Mouse (Mus musculus): ENCODE results near the gene Klf7. TPM values are rescaled to one million over a fixed set of nuclear protein-coding genes. Genes with fewer than 3 reads are reported as not detected.

Klf7 gene
- 40.9 and 47.9 TPM in 2 replicates for polyA plus RNA-seq (2015; fragmentation: Nextera tagmentation; extraction: Ambion mirVana)

DNA sequence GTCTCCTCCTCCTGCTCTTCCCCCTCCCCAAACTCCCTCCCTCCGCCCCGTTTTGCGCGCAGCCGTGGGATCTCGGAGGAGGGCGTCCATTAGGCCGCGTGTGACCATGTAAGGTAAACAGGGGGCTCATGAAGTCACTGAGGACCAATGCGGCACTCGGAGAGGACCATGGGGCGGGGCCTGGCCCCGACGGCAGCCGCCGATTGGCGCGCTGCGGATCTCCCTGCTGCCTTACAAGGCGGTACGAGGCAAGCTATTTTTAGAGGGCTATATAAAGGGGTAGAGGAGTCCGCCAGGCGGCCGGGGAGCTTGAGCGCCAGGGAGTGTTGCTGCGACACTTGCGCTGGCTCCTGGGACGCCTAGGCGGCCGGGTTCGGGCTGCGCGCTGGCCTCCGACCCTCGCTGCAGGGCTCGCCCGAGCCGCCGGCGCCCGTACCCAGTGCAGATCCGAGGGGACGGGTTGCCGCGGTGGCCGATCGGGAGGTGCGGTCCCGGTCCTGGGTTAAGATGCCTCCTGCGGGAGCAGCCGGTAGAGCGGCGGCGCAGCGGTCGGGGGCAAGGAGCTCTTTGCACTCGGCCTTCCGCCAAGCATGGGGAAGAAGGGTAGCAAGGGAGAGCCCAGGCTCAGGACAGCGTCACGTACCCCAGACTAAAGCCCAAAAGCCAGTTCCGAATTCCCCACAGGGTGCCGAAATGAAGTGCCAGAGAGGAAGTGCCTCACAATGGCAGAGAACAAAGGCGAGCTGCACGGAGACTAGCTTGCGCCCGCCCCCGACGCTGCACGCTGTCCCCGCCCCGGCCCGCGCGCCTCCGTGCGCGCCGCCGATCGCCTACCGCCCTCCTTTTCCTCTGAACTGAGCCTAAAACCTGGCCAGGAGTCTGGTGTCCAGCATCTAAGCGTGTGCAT is at the start of gene Klf7:
Gene Klf7 (minus strand): TSS at position 724 of the 907 bp plus-strand sequence.
- H3K9me3 ChIP-seq (ENCODE audit: low read length) = no peaks in the 10 kb centered on the region
- peak within 1 kb of the TSS; percentile 100 for H3K27ac ChIP-seq (ENCODE audit: low read length)
- peak within 1 kb of the TSS; percentile 75 for H3K4me2 ChIP-seq (replicated peaks; ENCODE audit: low read depth, low read length)
- peak within 1 kb of the TSS; percentile 94 for H3K4me3 ChIP-seq (ENCODE audit: low read depth, low read length)
- H3K27me3 ChIP-seq (replicated peaks; ENCODE audit: insufficient read depth, low read length) = no peaks in the 10 kb centered on the region
- no peaks in the 10 kb centered on the region for H3K4me1 ChIP-seq (ENCODE audit: insufficient read depth, low read depth, low read length)
- peak; percentile 46 for TF ChIP-seq CTCF (IDR thresholded peaks at IDR 0.05)
- no peak for TF ChIP-seq EP300 (IDR thresholded peaks at IDR 0.05)
- ATAC-seq (peak; percentile 97), DNase-seq (ENCODE audit: low spot score) (peak; percentile 100)
- H3K9ac ChIP-seq (replicated peaks; ENCODE audit: low read depth) = peak within 1 kb of the TSS; percentile 100
- WGBS = under 1% methylated on average over 76 of the region's 82 CpGs
- H3K36me3 ChIP-seq (ENCODE audit: insufficient read depth, low read length) = no peaks in the 10 kb centered on the region

DNA sequence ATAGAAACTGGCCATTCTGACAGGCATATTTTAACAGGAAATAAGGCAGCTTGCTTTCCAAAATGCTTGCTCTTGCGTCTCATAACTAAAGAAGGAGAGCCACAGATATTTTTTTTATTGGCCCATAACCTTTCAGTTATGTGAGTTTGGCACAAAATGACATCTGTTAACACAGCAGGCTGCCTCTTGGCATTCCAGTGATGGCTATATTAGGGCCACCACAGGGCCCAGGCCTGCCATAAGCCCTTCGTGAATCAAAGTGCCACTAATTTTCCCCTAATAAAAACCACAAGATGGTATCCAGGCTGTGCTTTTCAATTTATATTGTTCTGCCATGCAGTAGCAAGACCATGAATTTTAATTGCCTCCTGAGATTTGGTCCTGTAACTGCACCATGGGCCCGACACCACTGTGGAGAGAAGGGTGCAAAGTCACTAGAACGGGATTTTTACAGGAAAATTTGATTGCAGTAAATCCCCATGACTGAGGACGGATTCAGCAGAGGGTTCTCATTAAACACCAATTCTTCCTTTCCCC is 42.5 kb upstream of the Klf7 start:
- H3K27ac ChIP-seq (ENCODE audit: low read length) = no peak overlapping the region
- H3K9me3 ChIP-seq (ENCODE audit: low read length) = no peaks in the 10 kb centered on the region
- DNase-seq (ENCODE audit: low spot score) (no peak), ATAC-seq (no peak)
- no peak overlapping the region for H3K4me2 ChIP-seq (replicated peaks; ENCODE audit: low read depth, low read length)
- 76% methylated on average over 5 of the region's 5 CpGs for WGBS
- no peaks in the 10 kb centered on the region for H3K27me3 ChIP-seq (replicated peaks; ENCODE audit: insufficient read depth, low read length)
- H3K36me3 ChIP-seq (ENCODE audit: insufficient read depth, low read length) = no peaks in the 10 kb centered on the region
- H3K4me1 ChIP-seq (ENCODE audit: insufficient read depth, low read depth, low read length) = no peaks in the 10 kb centered on the region
- no peak overlapping the region for H3K4me3 ChIP-seq (ENCODE audit: low read depth, low read length)
- no peak for TF ChIP-seq EP300 (IDR thresholded peaks at IDR 0.05)
- TF ChIP-seq CTCF (IDR thresholded peaks at IDR 0.05) = no peak
- no peak overlapping the region for H3K9ac ChIP-seq (replicated peaks; ENCODE audit: low read depth)

DNA sequence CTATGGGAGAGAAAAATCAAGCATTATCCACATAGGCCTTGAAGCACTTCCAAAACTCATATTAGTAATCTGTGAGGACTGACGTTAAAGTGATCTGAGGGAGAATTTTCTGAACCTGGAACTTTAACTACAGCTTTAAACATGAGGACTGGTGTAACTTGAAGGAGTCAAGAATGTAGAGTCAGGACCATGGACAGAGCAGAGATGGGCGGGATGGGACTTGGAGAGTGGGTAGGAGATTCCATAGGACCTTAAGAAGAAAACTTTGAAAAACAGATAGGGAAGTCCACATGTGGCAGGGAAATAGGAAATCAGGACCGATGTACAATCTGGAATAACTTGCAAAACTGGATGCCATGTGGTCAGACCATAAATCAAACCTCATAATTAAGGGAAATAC is 36.7 kb upstream of the Klf7 start:
- TF ChIP-seq CTCF (IDR thresholded peaks at IDR 0.05) = no peak
- TF ChIP-seq EP300 (IDR thresholded peaks at IDR 0.05) = no peak
- no peak overlapping the region for H3K27ac ChIP-seq (ENCODE audit: low read length)
- peak; percentile 41 for DNase-seq (ENCODE audit: low spot score)
- H3K4me2 ChIP-seq (replicated peaks; ENCODE audit: low read depth, low read length) = no peak overlapping the region
- ATAC-seq = no peak
- 40% methylated on average over 3 of the region's 3 CpGs for WGBS
- H3K27me3 ChIP-seq (replicated peaks; ENCODE audit: insufficient read depth, low read length) = no peaks in the 10 kb centered on the region
- H3K4me3 ChIP-seq (ENCODE audit: low read depth, low read length) = no peak overlapping the region
- no peaks in the 10 kb centered on the region for H3K4me1 ChIP-seq (ENCODE audit: insufficient read depth, low read depth, low read length)
- no peaks in the 10 kb centered on the region for H3K36me3 ChIP-seq (ENCODE audit: insufficient read depth, low read length)
- no peak overlapping the region for H3K9ac ChIP-seq (replicated peaks; ENCODE audit: low read depth)
- H3K9me3 ChIP-seq (ENCODE audit: low read length) = no peaks in the 10 kb centered on the region

DNA sequence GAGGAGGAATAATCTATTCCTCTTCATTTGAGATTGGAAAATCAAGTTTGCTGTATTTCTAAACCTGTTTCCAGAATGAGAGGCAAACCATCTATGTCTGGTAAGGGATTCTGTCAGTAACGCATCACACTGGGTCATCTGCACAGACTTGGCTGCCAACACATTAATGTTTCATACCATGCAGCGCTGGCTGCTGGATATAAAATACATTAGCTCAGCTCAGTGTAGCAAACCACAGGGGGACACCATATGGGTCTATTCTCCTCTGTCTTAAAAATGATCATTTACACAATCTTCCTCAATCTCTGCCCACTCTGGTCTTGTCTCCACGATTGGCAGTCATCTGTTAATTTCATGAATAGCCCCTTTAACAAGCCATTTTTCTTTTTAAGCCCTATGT is 27.1 kb upstream of the Klf7 start:
- DNase-seq (ENCODE audit: low spot score) = no peak
- ATAC-seq = no peak
- Histone ChIP-seq H3K4me2 (replicated peaks; ENCODE audit: low read depth, low read length) (no peak overlapping the region), H3K9ac (replicated peaks; ENCODE audit: low read depth) (no peak overlapping the region), H3K27me3 (replicated peaks; ENCODE audit: insufficient read depth, low read length) (no peaks in the 10 kb centered on the region), H3K9me3 (ENCODE audit: low read length) (no peaks in the 10 kb centered on the region), H3K36me3 (ENCODE audit: insufficient read depth, low read length) (no peaks in the 10 kb centered on the region), H3K4me3 (ENCODE audit: low read depth, low read length) (no peak overlapping the region), H3K27ac (ENCODE audit: low read length) (no peak overlapping the region), H3K4me1 (ENCODE audit: insufficient read depth, low read depth, low read length) (0 out of 2 replicates have a peak, but pooled peaks cover 3% of the 10 kb centered on the region)
- WGBS = 80% methylated on average over 3 of the region's 3 CpGs
- no peak for TF ChIP-seq EP300 (IDR thresholded peaks at IDR 0.05)
- no peak for TF ChIP-seq CTCF (IDR thresholded peaks at IDR 0.05)

DNA sequence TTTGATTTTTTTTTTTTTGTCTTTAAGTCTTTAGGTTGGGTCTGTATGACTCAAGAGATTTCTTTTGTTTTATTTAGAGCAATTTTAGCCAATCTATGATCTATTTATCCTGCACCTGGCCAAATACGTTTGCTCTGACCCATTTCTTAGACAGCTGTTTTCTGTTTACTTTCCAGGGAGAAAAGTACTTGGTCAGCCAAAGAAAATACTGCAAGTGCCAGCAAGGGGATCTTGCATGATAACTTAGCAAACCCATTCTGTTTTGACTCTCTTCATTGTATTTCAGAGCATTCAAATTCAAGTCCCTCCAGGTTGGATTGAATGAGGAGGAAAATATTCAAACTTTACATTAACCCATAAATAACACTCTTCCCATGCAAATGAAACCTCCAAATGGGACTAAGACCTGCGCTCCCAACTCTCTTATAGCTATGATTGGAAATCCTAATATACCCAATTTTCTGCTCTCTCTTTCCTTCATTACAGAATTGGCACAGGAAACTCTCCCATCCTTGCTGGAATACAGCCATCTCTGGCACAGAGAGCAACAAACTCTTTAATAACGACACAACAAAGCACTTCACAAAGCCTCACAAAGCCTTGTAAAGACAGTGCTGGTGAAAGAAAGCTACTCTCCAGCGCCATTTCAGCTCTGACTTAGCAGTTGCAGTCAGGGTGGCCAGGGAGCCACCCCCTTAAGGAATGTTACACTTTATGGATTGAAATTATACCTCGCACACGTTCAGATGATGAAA is 20.8 kb upstream of the Klf7 start:
- Histone ChIP-seq H3K4me2 (replicated peaks; ENCODE audit: low read depth, low read length) (no peak overlapping the region), H3K9me3 (ENCODE audit: low read length) (no peaks in the 10 kb centered on the region), H3K4me1 (ENCODE audit: insufficient read depth, low read depth, low read length) (0 out of 2 replicates have a peak, but pooled peaks cover 3% of the 10 kb centered on the region), H3K36me3 (ENCODE audit: insufficient read depth, low read length) (no peaks in the 10 kb centered on the region), H3K27ac (ENCODE audit: low read length) (no peak overlapping the region), H3K27me3 (replicated peaks; ENCODE audit: insufficient read depth, low read length) (no peaks in the 10 kb centered on the region), H3K4me3 (ENCODE audit: low read depth, low read length) (no peak overlapping the region), H3K9ac (replicated peaks; ENCODE audit: low read depth) (no peak overlapping the region)
- ATAC-seq (no peak), DNase-seq (ENCODE audit: low spot score) (no peak)
- 53% methylated on average over 6 of the region's 6 CpGs for WGBS
- TF ChIP-seq CTCF (IDR thresholded peaks at IDR 0.05) (no peak), EP300 (IDR thresholded peaks at IDR 0.05) (no peak)

DNA sequence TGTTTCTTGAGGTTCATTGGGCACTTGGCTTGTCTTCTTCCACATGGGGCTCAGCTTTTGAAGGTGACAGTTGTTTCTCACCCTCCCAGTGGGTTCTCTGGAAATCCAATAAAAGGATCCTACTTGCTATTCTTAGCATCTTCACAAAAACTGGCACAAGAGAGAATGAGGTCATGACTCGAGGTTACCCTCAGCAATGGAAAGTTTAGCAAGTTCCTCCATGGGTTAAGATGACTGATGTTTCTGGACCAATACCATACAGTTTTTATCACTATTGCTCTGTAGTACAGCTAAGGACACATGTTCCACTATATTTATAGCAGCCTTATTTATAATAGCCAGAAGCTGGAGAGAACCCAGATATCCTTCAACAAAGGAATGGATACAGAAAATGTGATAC is 12.4 kb upstream of the Klf7 start:
- no peak overlapping the region for H3K4me3 ChIP-seq (ENCODE audit: low read depth, low read length)
- no peaks in the 10 kb centered on the region for H3K36me3 ChIP-seq (ENCODE audit: insufficient read depth, low read length)
- no peak for ATAC-seq
- no peak overlapping the region for H3K9ac ChIP-seq (replicated peaks; ENCODE audit: low read depth)
- H3K4me2 ChIP-seq (replicated peaks; ENCODE audit: low read depth, low read length) = no peak overlapping the region
- no peak for TF ChIP-seq CTCF (IDR thresholded peaks at IDR 0.05)
- TF ChIP-seq EP300 (IDR thresholded peaks at IDR 0.05) = no peak
- WGBS = 83% methylated on average over 1 of the region's 1 CpGs
- no peak for DNase-seq (ENCODE audit: low spot score)
- H3K4me1 ChIP-seq (ENCODE audit: insufficient read depth, low read depth, low read length) = no peaks in the 10 kb centered on the region
- no peak overlapping the region for H3K27ac ChIP-seq (ENCODE audit: low read length)
- no peaks in the 10 kb centered on the region for H3K9me3 ChIP-seq (ENCODE audit: low read length)
- no peaks in the 10 kb centered on the region for H3K27me3 ChIP-seq (replicated peaks; ENCODE audit: insufficient read depth, low read length)
